Mouse (Mus musculus): ENCODE results near the gene Gclm. TPM values are rescaled to one million over a fixed set of nuclear protein-coding genes. Genes with fewer than 3 reads are reported as not detected.
"Not testable (repeated sequence)": the region's sequence is repeated elsewhere in the genome, so short reads cannot be mapped to it uniquely, and the experiment has no call there.

Gene Gclm
- polyA plus RNA-seq, 1 experiment = 107 TPM

DNA sequence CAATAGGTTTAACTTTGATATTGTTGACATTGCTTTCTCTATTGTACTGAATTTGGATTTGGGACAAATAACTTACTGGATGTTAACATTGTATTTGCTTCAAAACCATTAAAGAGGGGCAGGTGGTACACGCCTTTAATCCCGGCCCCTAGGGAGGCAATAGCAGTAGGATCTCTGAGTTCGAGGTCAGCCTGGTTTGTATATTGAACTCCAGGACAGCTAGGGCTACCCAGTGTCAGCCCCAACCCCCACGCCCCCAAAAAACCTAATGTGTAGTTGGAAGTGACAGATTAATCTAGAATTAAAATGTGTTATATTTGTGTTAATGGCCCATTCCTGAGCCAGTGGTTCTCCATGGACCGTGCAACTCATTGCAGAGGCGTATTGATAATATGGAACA lies 1.0 kb downstream of the Gclm start:
- TF ChIP-seq POLR2A (IDR thresholded peaks at IDR 0.05; ENCODE audit: borderline replicate concordance, control insufficient read depth, low read depth, low read length) (no peak), CTCF (IDR thresholded peaks at IDR 0.05; ENCODE audit: control insufficient read depth, insufficient read depth, low read length) (no peak)
- peaks cover 5% of the 10 kb centered on the region for H3K4me1 ChIP-seq (ENCODE audit: control insufficient read depth, insufficient read depth, low read length)
- 26% methylated on average over 6 of the region's 6 CpGs for WGBS
- H3K4me3 ChIP-seq (replicated peaks; ENCODE audit: control insufficient read depth, low read depth, low read length) = peak overlapping the region; percentile 88
- H3K27ac ChIP-seq (ENCODE audit: control insufficient read depth, insufficient read depth, low read depth, low read length, poor library complexity) = peak overlapping the region; percentile 99

- 27% methylated on average over 12 of the region's 12 CpGs for WGBS
- Histone ChIP-seq H3K4me1 (ENCODE audit: control insufficient read depth, insufficient read depth, low read length) (peaks cover 5% of the 10 kb centered on the region), H3K4me3 (replicated peaks; ENCODE audit: control insufficient read depth, low read depth, low read length) (peak overlapping the region; percentile 88), H3K27ac (ENCODE audit: control insufficient read depth, insufficient read depth, low read depth, low read length, poor library complexity) (peak overlapping the region; percentile 99)
- TF ChIP-seq CTCF (IDR thresholded peaks at IDR 0.05; ENCODE audit: control insufficient read depth, insufficient read depth, low read length) (no peak), POLR2A (IDR thresholded peaks at IDR 0.05; ENCODE audit: borderline replicate concordance, control insufficient read depth, low read depth, low read length) (peak; percentile 64)
These were observed 1.8 kb downstream of the Gclm start for GRCm38 (mm10) chr3:122246986-122247767.

DNA sequence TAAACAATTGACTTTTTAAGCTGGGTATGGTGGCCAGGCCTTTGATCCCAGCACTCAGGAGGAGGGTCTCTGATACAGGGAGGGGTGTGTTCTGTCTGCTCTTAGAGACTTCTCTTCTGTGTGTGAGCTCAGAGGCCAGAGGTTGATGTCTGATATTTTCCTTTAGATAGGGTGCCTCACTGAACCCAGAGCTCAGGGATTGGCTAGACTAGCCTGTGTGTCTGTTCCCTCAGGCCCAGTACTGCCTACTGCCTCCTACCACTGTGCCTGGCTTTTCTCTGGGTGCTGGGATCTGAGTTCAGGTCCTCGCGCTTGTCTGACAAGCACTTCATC lies 2.4 kb downstream of the Gclm start:
- Histone ChIP-seq H3K27ac (ENCODE audit: control insufficient read depth, insufficient read depth, low read depth, low read length, poor library complexity) (peak overlapping the region; percentile 44), H3K4me1 (ENCODE audit: control insufficient read depth, insufficient read depth, low read length) (peaks cover 5% of the 10 kb centered on the region), H3K4me3 (replicated peaks; ENCODE audit: control insufficient read depth, low read depth, low read length) (peak overlapping the region; percentile 48)
- WGBS = 79% methylated on average over 2 of the region's 2 CpGs
- TF ChIP-seq CTCF (IDR thresholded peaks at IDR 0.05; ENCODE audit: control insufficient read depth, insufficient read depth, low read length) (no peak), POLR2A (IDR thresholded peaks at IDR 0.05; ENCODE audit: borderline replicate concordance, control insufficient read depth, low read depth, low read length) (no peak)

DNA sequence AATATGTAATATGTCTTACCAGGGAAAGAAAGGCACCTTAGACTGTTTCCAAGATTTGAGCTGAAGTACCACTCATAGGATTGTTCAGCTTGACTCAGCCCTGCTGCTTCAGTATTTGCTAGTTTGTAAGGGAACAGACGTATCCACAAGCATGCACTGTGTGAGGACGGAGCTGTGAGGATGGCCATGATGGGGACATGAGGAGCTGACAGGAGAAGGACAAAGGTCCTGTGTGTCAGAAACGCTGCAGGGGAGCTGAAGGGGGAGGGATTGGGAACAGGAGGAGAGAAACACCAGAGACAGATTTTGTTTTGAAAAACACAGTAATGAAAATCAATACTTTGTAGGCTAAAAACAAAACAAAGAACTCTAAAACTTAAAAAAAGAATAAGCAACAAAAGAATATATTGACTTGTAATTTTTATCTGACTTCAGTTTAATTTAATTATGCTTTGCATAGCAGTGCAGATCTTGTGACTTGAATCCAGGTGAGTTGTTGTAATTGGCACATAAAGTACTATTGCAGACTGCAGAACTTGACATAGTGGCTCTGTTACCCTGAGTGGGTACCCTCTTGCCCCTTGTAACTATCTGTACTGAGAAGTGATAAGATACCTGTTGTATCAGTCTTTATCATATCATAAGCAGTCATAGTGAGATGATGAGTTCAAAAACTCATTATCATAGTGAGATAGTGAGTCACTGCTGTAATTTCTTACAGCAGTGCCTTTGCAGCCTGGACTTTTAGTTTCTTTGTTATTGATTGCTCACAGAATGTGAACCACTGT lies 7.3 kb downstream of the Gclm start:
- no peak overlapping the region for H3K27ac ChIP-seq (ENCODE audit: control insufficient read depth, insufficient read depth, low read depth, low read length, poor library complexity)
- 80% methylated on average over 3 of the region's 3 CpGs for WGBS
- no peak overlapping the region for H3K4me3 ChIP-seq (replicated peaks; ENCODE audit: control insufficient read depth, low read depth, low read length)
- H3K4me1 ChIP-seq (ENCODE audit: control insufficient read depth, insufficient read depth, low read length) = no peaks in the 10 kb centered on the region; the same call in 1 of the 2 replicates
- TF ChIP-seq CTCF (IDR thresholded peaks at IDR 0.05; ENCODE audit: control insufficient read depth, insufficient read depth, low read length) = no peak
- no peak for TF ChIP-seq POLR2A (IDR thresholded peaks at IDR 0.05; ENCODE audit: borderline replicate concordance, control insufficient read depth, low read depth, low read length)

- not testable (repeated sequence) for H3K27ac ChIP-seq (ENCODE audit: control insufficient read depth, insufficient read depth, low read depth, low read length, poor library complexity); H3K4me3 ChIP-seq (replicated peaks; ENCODE audit: control insufficient read depth, low read depth, low read length); H3K4me1 ChIP-seq (ENCODE audit: control insufficient read depth, insufficient read depth, low read length)
- WGBS = 91% methylated on average over 7 of the region's 7 CpGs
These were observed 8.7 kb downstream of the Gclm start for GRCm38 (mm10) chr3:122254050-122254449.

DNA sequence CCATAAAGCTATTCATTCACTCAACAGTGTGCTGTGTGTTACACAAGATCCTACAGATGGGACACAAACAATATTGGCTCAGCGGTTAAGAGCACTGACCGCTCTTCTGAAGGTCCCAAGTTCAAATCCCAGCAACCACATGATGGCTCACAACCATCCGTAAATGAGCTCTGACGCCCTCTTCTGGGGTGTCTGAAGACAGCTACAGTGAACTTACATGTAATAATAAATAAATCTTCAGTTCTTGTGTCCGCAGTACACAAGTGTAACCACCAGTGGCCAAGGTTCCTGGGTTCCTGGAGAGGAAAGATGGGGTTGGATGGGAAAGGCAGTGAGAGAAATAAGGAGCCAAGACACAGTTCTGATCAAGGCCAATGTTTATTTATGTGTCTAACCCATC lies 24.6 kb downstream of the Gclm start:
- 78% methylated on average over 5 of the region's 5 CpGs for WGBS
- H3K4me3 ChIP-seq (replicated peaks; ENCODE audit: control insufficient read depth, low read depth, low read length) = no peak overlapping the region
- no peak overlapping the region for H3K27ac ChIP-seq (ENCODE audit: control insufficient read depth, insufficient read depth, low read depth, low read length, poor library complexity)
- TF ChIP-seq POLR2A (IDR thresholded peaks at IDR 0.05; ENCODE audit: borderline replicate concordance, control insufficient read depth, low read depth, low read length) (no peak), CTCF (IDR thresholded peaks at IDR 0.05; ENCODE audit: control insufficient read depth, insufficient read depth, low read length) (0 out of 2 replicates have a peak, but pooled peaks have one; percentile 10)
- H3K4me1 ChIP-seq (ENCODE audit: control insufficient read depth, insufficient read depth, low read length) = peaks cover 1% of the 10 kb centered on the region; the same call in 1 of the 2 replicates

GRCm38 (mm10) chr3:122272565-122272964 lies 27.2 kb downstream of the Gclm start:
- WGBS = 67% methylated on average over 1 of the region's 1 CpGs
- not testable (repeated sequence) for H3K27ac ChIP-seq (ENCODE audit: control insufficient read depth, insufficient read depth, low read depth, low read length, poor library complexity)

DNA sequence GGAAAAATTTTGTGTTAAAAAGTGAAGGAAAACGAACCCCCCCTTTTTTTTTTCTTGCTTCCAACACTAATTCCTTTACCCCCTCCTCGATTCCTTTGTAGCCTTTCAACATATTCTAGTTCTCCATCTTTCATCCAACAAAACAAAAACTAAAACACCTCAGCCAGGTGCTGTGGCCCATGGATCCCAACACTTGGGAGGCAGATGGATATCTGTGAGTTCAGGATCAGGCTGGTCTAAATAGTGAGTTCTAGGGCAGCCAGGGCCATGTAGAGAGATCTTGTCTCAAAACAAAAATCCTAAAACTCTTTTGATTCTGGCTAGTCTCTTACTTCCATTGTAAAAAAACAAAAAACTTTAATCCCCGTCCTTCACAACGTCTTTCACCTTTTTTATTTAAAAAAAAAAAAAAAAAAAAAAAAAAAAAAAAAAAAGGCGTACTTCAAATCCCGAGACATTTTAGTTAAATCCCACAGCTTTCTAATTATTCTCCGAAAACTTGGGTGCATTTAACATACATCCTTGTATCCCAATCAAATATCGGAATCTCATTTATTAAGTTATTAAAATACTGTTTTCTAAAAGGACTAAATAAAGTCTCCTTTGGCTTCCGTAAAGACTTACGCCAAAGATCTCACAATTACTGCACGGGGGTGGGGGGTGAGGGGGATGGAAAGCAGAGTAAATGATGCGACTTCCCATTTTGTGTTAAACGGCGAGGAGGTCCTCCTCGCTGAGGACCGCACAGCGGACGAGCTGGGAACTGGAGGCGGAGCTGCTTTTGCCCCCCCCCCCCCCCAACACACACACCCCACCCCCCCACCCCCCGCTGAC lies 28.3 kb downstream of the Gclm start:
- Histone ChIP-seq H3K4me1 (ENCODE audit: control insufficient read depth, insufficient read depth, low read length) (peaks cover 3% of the 10 kb centered on the region; the same call in 1 of the 2 replicates), H3K27ac (ENCODE audit: control insufficient read depth, insufficient read depth, low read depth, low read length, poor library complexity) (no peak overlapping the region), H3K4me3 (replicated peaks; ENCODE audit: control insufficient read depth, low read depth, low read length) (peak overlapping the region; percentile 93)
- no peak for TF ChIP-seq CTCF (IDR thresholded peaks at IDR 0.05; ENCODE audit: control insufficient read depth, insufficient read depth, low read length)
- no peak for TF ChIP-seq POLR2A (IDR thresholded peaks at IDR 0.05; ENCODE audit: borderline replicate concordance, control insufficient read depth, low read depth, low read length)
- 9% methylated on average over 19 of the region's 20 CpGs for WGBS

More at GRCm38 (mm10) chr3:122272565-122272964, 27.2 kb downstream of the Gclm start:
- not testable (repeated sequence) for H3K4me1 ChIP-seq (ENCODE audit: control insufficient read depth, insufficient read depth, low read length); H3K4me3 ChIP-seq (replicated peaks; ENCODE audit: control insufficient read depth, low read depth, low read length)

Measured in bone marrow, adult 2 months (tissue).